In the genomic region with DNA sequence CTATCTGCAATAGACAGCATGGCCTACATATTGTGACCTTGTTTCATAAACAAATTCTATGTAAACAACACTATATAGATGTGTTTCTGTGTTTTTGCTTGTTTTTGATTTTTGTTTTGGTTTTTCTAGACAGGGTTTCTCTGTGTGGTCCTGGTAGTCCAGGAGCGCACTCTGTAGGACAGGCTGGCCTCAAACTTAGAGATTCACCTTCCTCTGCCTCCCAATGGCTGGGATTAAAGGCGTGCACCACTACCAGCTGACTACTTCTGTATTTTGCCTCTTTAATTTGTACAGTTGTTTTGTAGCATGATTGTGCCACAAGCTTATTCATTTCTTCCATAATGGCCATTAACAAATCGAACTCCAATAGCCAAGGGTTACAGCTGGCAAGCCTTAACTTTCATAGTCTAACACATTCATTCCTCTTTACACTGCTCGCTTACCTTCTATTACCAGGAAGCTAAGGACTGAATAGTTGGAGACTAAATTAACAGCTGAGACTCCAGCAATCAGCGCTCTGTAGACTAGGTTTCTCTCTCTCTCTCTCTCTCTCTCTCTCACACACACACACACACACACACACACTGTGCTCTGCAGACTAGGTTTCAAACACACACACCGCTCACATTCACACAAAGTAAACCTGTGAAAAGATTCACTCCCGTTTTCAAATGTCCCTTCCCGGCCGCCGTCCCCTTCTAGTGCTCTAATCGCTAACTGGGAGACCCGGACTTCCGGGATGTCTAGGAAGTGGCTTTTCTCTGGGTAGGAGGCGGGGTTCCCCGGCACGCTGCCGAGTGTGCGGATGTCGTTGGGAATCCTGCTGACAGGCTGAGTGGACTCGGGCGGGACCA, we compare ENCODE assay signal across 8 mouse cellular contexts. TPM values are rescaled to one million over a fixed set of nuclear protein-coding genes. Genes with fewer than 3 reads are reported as not detected.
DNase-seq lines count a peak whose midpoint lies in the region; ATAC-seq lines count a peak whose summit lies in the region.

Gene Vps33b, plus strand, starts transcription at position 753 of the 854 bp plus-strand sequence.

- peak within 1 kb of the TSS; percentile 83 for H3K4me3 ChIP-seq in forebrain, embryonic 11.5 days (ENCODE audit: low read depth, low read length)
- H3K4me3 ChIP-seq in heart, embryonic 16.5 days (ENCODE audit: low read length), result peak within 1 kb of the TSS; percentile 91
- H3K4me3 ChIP-seq in liver, embryonic 15.5 days (replicated peaks), result peak within 1 kb of the TSS; percentile 86
- peak within 1 kb of the TSS; percentile 83 for H3K4me3 ChIP-seq in neural tube, embryonic 12.5 days

- peaks cover 5% of the 10 kb centered on the region; the same call in 1 of the 2 replicates for H3K4me1 ChIP-seq in forebrain, embryonic 11.5 days (replicated peaks; ENCODE audit: control insufficient read depth, insufficient read depth, low read length)
- peaks cover 21% of the 10 kb centered on the region for H3K4me1 ChIP-seq in heart, embryonic 16.5 days (ENCODE audit: control insufficient read depth, insufficient read depth, low read length)
- peaks cover 26% of the 10 kb centered on the region for H3K4me1 ChIP-seq in liver, embryonic 15.5 days (replicated peaks)
- H3K4me1 ChIP-seq in neural tube, embryonic 12.5 days, result peaks cover 10% of the 10 kb centered on the region

- H3K36me3 ChIP-seq in forebrain, embryonic 11.5 days (ENCODE audit: control insufficient read depth, insufficient read depth, low read length), result peaks cover 5% of the 10 kb centered on the region; the same call in 1 of the 2 replicates
- H3K36me3 ChIP-seq in heart, embryonic 16.5 days (ENCODE audit: control insufficient read depth, insufficient read depth), result peaks cover 34% of the 10 kb centered on the region
- H3K36me3 ChIP-seq in liver, embryonic 15.5 days (replicated peaks), result peaks cover 42% of the 10 kb centered on the region
- H3K36me3 ChIP-seq in neural tube, embryonic 12.5 days, result peaks cover 41% of the 10 kb centered on the region

- WGBS in forebrain, embryonic 11.5 days, result 5% methylated on average over 21 of the region's 21 CpGs
- WGBS in heart, embryonic 16.5 days, result 3% methylated on average over 21 of the region's 21 CpGs
- 3% methylated on average over 21 of the region's 21 CpGs for WGBS in liver, embryonic 15.5 days (ENCODE audit: insufficient replicate concordance)
- WGBS in neural tube, embryonic 12.5 days, result 5% methylated on average over 21 of the region's 21 CpGs

- H3K4me2 ChIP-seq in forebrain, embryonic 11.5 days (ENCODE audit: low read depth, low read length, severe bottlenecking), result peak within 1 kb of the TSS; percentile 95
- peak within 1 kb of the TSS; percentile 95 for H3K4me2 ChIP-seq in heart, embryonic 16.5 days (ENCODE audit: low read depth, low read length)
- H3K4me2 ChIP-seq in liver, embryonic 15.5 days, result peak within 1 kb of the TSS; percentile 96
- H3K4me2 ChIP-seq in neural tube, embryonic 12.5 days (replicated peaks), result peak within 1 kb of the TSS; percentile 92

- peak within 1 kb of the TSS; percentile 41; the same call in 1 of the 2 replicates for H3K27ac ChIP-seq in forebrain, embryonic 11.5 days (ENCODE audit: low read depth, low read length)
- peak within 1 kb of the TSS; percentile 73 for H3K27ac ChIP-seq in heart, embryonic 16.5 days (ENCODE audit: low read length)
- peak within 1 kb of the TSS; percentile 82 for H3K27ac ChIP-seq in liver, embryonic 15.5 days (replicated peaks)
- no peak within 1 kb of the TSS for H3K27ac ChIP-seq in neural tube, embryonic 12.5 days

- H3K9me3 ChIP-seq in forebrain, embryonic 11.5 days (ENCODE audit: control insufficient read depth, low read length), result peaks cover 1% of the 10 kb centered on the region; the same call in 1 of the 2 replicates
- peaks cover 2% of the 10 kb centered on the region; the same call in 1 of the 2 replicates for H3K9me3 ChIP-seq in heart, embryonic 16.5 days (replicated peaks; ENCODE audit: control insufficient read depth, low read length)
- no peaks in the 10 kb centered on the region for H3K9me3 ChIP-seq in liver, embryonic 15.5 days (replicated peaks)
- H3K9me3 ChIP-seq in neural tube, embryonic 12.5 days, result peaks cover 3% of the 10 kb centered on the region

- peak; percentile 92 for ATAC-seq in forebrain, embryonic 11.5 days (replicated peaks; ENCODE audit: low FRiP score)
- peak; percentile 89 for ATAC-seq in heart, embryonic 16.5 days (replicated peaks; ENCODE audit: extremely low read depth, insufficient read depth, low FRiP score)
- ATAC-seq in liver, embryonic 15.5 days (ENCODE audit: insufficient read depth), result peak; percentile 86
- ATAC-seq in neural tube, embryonic 12.5 days (ENCODE audit: low FRiP score, low read depth), result peak; percentile 95

- peak; percentile 91 to 94 for DNase-seq in CD8-positive naive resting alpha-beta T cell, adult 2 months (ENCODE audit: low read depth in 2 of 2, low spot score in 2 of 2)
- peak; percentile 96 for DNase-seq in c-Kit-positive CD71-negative TER-119-negative erythroid progenitor cells, embryonic 14.5 days (ENCODE audit: low read depth)
- peak; percentile 95 for DNase-seq in forebrain, embryonic 11.5 days (ENCODE audit: low spot score)
- peak; percentile 99 for DNase-seq in kidney, postnatal 36 days
- DNase-seq in telencephalon, adult 2 months (ENCODE audit: low read depth, low spot score), result peak; percentile 94

- H3K9ac ChIP-seq in forebrain, embryonic 11.5 days (ENCODE audit: low read length), result peak within 1 kb of the TSS; percentile 75
- peak within 1 kb of the TSS; percentile 88 for H3K9ac ChIP-seq in heart, embryonic 16.5 days (ENCODE audit: low read length)
- peak within 1 kb of the TSS; percentile 83 for H3K9ac ChIP-seq in liver, embryonic 15.5 days
- H3K9ac ChIP-seq in neural tube, embryonic 12.5 days, result peak within 1 kb of the TSS; percentile 82

- no peaks in the 10 kb centered on the region for H3K27me3 ChIP-seq in forebrain, embryonic 11.5 days (ENCODE audit: control insufficient read depth, insufficient read depth, low read length)
- no peaks in the 10 kb centered on the region for H3K27me3 ChIP-seq in heart, embryonic 16.5 days (ENCODE audit: control insufficient read depth, insufficient read depth, low read length)
- no peaks in the 10 kb centered on the region for H3K27me3 ChIP-seq in liver, embryonic 15.5 days
- H3K27me3 ChIP-seq in neural tube, embryonic 12.5 days (replicated peaks), result no peaks in the 10 kb centered on the region

RNA-seq across cellular contexts. Expression of gene Vps33b, which starts in this region (rescaled TPM):
- polyA plus RNA-seq in forebrain, embryonic 11.5 days (2014; fragmentation: Nextera tagmentation; extraction: Ambion mirVana), result 20.6 and 21.3 TPM in 2 replicates
- polyA plus RNA-seq in heart, embryonic 16.5 days (2015; fragmentation: Nextera tagmentation; extraction: Ambion mirVana), result 10.3 and 12.7 TPM in 2 replicates
- 4.4 and 5.6 TPM in 2 replicates for polyA plus RNA-seq in liver, embryonic 15.5 days (2015; fragmentation: Nextera tagmentation; extraction: Ambion mirVana)
- 17.6 and 22.1 TPM in 2 replicates for polyA plus RNA-seq in neural tube, embryonic 12.5 days (2016; fragmentation: Nextera tagmentation; extraction: Ambion mirVana)
